Mouse (Mus musculus) large intestine, adult 2 months (tissue): ENCODE data around the gene Kcnh5. TPM values are rescaled to one million over a fixed set of nuclear protein-coding genes. Genes with fewer than 3 reads are reported as not detected.

Experiments
- polyA plus RNA-seq: library from polyadenylated mRNA; depleted of rRNA; stranded (reverse); fragments of >200 nt; gene quantifications from 2 replicates; pipeline ENCODE4 v1.2.3, GENCODE M21; 2012; rRNA removed

Kcnh5 gene
- polyA plus RNA-seq, 1 experiment, result not detected

Other genes starting within 250 kb of the Kcnh5 start
- gene Rhoj, start 131.0 kb upstream of the Kcnh5 start, polyA plus RNA-seq, result 18.0 and 21.0 TPM in 2 replicates
- gene Gphb5, start 239.4 kb upstream of the Kcnh5 start, polyA plus RNA-seq, result not detected in 2 replicates